Mouse (Mus musculus): ENCODE data around the gene Zfp446.

- TF ChIP-seq CTCF (IDR thresholded peaks at IDR 0.05; ENCODE audit: low read depth, low read length), result no peak
- no peak for TF ChIP-seq POLR2A (IDR thresholded peaks at IDR 0.05; ENCODE audit: borderline replicate concordance, low read depth, low read length)
Measured at GRCm38 (mm10) chr7:12961511-12962141, 16.0 kb upstream of the Zfp446 start.
